Mouse (Mus musculus): ENCODE data around the gene Wnt8b.
A peak's percentile ranks its signal among the peaks of the same experiment; 100 is the strongest.

Gene Wnt8b

DNA sequence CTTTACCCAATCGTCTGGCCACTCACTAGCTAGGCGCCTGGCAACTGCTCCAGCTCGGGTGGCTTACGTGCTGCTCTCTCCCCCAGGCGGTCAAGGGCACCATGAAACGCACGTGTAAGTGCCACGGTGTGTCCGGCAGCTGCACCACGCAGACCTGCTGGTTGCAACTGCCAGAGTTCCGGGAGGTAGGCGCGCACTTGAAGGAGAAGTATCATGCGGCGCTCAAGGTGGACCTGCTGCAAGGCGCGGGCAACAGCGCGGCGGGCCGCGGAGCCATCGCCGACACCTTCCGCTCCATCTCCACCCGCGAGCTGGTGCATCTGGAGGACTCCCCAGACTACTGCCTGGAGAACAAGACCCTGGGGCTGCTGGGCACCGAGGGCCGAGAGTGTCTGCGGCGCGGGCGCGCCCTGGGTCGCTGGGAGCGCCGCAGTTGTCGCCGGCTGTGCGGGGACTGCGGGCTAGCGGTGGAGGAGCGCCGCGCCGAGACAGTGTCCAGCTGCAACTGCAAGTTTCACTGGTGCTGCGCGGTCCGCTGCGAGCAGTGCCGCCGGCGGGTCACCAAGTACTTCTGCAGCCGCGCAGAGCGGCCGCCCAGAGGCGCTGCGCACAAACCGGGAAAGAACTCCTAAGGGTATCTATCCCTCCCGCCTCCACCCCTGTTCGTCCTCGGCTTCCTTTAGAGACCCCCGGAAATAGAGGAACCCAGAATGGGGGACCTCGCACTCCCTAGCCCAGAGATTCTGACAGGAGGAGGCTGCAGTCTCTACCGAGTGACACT is 18.4 kb downstream of the Wnt8b start:
- peak; percentile 76 for ATAC-seq (ENCODE audit: low TSS enrichment)

DNA sequence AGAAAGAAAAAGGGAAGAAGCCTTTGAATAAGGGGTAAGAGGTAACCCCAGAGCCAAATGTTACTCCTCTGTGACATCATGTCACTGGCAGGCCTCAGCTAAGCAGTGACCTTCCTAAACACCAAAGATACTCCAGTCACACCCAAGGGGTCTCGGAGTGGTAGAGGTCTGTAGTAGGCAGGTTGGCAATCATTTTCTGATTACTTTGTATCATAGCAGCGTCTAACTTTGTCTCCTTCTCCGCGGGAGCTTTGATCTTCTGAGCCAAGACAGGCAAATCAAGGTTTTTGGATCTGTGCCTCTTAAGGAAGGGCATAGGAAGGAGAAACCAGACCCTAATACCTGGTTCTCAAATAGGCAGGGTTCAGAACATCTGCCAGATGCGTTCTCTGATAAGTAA is 19.3 kb downstream of the Wnt8b start:
- ATAC-seq (ENCODE audit: low TSS enrichment), result no peak

DNA sequence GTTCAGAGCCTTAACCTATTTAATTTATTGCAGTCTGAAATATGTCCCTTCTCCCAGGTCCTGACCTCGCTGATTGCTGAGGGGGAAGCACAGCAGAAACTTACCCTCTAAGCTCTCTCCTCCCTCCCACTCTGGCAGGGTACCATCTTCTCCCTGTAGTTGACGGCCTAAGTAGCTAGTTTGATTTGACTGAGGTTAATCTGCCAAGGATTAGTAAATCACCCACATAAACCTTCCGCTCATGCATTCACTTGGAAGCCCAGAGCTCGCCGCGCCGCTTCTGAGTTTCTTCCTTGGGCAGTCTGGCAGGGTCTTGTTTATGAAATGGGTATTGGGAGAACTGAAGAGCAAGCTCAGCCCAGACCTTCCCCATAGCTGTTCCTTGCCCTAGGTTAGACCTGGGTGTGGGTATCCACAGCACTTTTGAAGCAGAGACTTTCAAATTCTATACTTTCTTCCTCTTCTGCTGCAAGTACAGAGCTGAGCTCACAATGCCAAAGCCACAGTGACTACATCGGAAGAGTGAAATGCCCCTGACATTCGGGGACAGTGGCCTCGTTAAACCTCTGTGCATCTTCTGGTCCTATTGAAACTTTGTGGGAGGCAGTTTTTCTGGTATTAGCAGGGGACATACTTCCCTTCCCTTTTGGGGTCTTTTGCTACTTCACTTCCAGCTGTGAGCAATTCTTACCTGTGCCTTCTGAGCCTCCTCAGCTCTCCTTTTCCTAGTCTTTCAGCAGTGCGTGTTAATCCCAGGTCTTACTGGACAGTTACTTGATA is 20.0 kb downstream of the Wnt8b start:
- no peak for ATAC-seq (ENCODE audit: low TSS enrichment)

DNA sequence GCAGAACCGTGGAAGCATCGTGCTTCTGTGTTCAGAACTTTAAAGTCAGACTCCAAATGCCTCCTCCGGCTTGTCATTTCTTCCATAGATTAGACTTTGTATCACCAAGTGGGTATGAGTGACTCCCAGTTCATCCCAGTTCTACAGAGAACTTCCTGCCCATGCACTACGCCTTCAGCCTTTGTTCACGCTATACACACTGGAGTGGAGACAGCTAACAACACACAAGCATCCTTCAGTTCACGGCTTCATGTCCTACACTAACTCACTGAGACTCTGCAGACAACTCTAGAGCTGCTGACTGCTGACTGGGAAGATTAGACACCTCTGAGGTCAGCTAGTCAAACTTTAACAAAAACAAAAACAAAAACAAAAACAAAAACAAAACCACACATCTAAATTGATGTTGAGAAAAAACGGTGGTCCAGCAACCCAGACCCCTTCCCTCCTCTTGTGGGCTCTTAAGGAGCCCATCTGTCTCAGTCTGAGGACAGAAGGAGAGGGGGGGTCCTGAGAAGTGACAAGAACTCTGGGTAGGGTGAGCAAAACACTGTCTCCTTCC is 20.7 kb downstream of the Wnt8b start:
- no peak for ATAC-seq (ENCODE audit: low TSS enrichment)

DNA sequence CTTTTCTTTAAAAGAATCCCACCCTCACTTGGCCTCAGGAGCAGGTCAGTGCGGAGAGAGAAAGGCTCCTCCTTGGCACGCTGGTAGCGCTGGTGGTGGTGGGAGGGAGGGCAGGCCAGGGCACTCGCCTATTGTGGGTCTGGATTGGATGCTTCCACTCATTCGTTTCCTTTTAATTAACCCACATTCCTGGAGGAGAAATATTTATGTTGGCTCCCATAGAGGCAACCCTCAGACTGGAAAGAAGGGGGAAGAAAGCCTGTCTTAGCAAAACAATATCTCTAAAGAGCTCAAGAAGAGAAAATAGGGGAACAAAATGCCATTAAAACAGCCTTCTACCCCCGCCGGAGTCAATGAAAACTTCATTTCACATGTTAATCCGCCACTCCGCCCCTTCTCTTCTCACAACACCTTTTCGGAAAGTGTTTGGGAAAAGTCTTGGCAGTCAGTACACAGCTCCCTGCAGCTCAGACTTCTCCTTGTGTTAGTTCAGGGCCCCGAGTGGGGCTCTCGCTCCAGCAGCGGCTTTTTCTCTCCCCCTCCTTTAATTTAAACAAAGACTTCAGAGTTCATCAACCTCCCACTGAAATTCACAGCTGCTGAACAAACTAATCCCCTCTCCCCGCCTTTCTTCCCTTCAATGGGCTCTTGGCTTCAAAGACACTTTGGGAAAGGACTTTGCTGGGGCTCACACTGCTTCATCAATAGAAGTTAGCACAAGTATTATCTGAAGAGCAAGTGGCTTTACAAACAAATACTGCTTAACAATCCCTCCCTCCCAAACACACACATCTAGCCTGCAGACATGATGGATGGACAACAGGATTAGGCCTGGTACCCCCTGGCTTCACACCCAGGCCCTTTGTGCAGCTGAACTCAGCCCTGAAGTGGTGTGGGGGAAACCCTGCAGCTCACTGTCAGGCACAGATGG is 21.5 kb downstream of the Wnt8b start:
- ATAC-seq (ENCODE audit: low TSS enrichment), result no peak

DNA sequence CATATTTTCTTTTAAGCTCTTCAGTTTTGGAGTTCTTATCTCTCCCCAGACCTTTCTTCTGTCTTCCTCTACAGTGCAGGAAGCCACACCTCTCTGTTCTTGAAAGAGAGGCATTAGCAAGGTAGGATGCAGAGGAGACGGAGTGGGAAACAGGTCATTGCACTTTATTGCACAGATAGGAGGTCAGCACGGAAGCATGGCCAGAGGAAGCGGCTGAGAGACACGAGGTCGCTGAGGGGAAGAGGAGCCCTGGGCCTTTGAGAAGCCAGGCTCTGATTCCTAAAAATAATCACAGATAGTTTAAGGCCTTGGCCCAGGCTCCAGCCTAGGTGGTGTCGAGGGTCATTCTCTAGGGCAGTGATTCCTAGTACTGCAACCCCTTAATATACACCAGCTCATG is 22.5 kb downstream of the Wnt8b start:
- no peak for ATAC-seq (ENCODE audit: low TSS enrichment)

DNA sequence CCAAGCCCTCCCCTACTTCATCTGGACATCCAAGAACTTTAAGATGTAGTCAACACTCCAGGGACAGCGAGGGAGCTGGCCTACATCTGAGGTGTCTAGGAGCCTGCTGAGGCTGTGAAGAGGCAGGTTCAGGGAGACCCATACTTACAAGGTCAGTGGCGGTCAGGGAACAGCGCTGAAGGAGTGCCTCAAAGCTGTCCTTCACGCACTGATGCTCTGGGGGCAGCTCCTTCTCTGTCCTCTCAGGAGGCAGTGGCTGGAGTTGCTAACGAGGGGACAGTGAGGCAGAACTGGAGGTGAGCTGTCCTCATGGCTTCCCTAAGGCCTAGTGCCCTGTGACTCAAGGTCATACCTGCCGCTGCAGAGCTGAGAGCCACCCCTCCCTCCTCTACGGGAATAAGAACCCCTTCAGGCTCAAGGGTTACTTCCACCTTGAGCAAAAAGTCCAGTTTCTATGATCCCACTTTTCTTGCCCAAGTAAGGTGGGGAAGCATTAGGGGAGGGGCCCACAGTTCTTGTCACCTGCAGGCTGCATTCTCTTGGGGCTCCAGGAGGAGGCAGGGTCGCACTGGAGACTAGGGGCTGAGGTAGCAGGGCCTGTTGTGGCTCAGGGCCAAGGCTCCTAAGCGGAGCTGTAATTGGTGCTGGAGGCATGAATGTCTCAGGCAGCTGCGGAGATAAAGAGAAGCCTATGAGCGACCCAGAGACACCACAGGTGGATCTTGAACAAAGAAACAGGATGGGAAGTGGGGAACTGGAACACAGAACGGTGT is 24.9 kb downstream of the Wnt8b start:
- no peak for ATAC-seq (ENCODE audit: low TSS enrichment)

DNA sequence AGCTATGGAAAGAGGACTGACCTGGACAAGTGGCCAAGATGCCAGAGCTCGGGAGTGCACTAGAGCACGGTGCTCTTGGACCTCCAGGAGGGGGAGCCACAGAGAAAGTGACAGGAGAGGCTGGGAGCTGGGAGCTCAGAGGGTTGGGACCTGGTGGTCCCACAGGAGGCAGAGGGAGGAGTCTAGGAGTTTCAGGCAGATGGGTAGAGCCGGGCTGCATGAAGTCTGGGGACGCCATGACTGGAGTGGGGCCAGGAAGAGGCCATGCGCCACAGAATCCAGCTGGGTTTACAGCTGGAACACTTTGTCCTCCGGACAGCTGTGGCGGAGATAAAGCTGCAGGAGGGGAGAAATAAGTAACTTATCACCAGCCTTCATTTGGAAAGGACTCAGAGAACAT is 25.9 kb downstream of the Wnt8b start:
- no peak for ATAC-seq (ENCODE audit: low TSS enrichment)

DNA sequence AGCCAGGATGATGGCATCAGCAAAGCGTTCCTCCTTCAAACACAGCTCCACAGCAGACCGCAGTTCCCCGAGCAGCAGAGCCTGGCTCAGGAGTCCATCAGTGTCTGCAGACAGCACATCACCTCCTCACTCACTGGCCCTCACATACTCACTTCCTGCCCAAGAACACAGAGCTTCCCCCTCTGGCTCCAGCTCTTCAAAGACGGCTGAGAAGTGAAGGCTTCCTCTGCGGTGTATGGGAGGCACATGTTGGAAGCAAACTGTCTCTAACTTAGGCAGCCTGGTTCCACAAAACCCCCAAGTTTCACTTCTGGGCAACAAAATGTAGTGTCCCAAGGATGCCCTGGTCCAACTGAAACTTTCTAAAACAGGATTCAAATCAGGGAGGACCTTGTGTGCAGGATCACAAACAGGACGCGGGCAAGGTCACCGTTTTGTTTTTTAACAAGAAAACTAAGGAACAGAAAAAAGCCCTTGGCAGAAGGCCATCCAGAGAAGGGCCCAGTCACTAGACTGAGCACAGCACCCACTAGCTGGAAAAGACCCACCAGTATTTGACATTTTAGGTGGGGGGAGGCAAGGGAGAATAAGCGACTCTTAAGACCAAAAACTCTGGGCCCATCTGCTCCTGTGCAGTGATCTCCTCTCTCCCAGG is 32.4 kb downstream of the Wnt8b start:
- ATAC-seq (ENCODE audit: low TSS enrichment), result no peak

DNA sequence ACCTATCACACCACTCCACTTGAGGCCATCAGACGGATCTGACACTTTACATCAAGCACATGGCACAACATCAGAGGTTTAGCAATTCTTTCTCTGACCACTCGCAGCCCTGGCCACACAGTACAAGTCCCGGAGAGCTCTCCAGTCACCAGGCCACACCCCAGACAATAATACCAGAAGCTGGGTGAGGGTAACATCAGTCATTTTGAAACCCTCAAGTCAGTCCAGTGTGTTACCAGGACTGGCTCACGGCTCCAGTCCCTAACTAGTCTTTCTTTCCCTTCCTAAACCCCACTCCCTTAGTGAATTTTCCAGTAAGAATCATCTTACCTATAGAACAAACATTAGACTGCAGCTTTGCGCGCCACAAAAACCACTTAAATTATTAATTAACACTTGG is 36.7 kb downstream of the Wnt8b start:
- ATAC-seq (ENCODE audit: low TSS enrichment), result no peak

DNA sequence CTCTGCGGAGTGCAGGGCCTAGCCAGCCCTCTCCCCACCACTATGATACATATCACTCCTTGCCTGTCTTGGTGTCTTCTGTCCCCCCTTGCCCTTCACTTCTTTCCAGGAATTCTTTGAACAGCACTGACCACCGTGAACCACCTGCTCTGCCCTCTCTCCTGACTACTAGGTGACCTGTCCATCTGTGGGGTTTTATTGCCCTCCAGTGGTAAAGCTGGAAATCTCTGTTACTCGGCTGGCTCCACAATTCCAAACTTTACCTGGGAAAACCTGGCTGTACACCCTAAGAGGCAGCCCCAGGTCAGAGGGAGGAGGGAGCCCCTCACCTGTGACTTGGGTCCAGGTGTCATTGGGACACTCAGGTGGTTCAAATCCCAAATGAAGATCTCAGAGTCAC is 42.1 kb downstream of the Wnt8b start:
- ATAC-seq (ENCODE audit: low TSS enrichment), result no peak

DNA sequence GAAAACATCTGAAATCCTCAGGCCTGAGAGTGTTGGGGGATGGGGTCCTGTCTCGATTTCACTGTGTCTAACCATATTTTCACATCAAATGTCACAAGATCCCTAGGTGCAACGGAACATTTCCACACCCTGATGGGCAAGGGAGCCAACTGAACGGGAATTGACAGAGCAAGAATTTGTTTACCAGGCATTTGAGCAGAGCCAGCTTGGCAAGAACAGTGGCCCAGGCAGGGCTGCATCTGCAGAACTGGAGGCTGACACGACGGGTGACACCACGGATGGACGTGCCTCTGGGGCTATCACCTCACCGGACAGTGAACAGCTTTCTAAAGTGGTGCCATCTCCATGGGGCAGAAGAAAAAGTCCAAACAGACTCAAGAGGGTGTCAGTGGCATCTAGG is 44.1 kb downstream of the Wnt8b start:
- no peak for ATAC-seq (ENCODE audit: low TSS enrichment)

DNA sequence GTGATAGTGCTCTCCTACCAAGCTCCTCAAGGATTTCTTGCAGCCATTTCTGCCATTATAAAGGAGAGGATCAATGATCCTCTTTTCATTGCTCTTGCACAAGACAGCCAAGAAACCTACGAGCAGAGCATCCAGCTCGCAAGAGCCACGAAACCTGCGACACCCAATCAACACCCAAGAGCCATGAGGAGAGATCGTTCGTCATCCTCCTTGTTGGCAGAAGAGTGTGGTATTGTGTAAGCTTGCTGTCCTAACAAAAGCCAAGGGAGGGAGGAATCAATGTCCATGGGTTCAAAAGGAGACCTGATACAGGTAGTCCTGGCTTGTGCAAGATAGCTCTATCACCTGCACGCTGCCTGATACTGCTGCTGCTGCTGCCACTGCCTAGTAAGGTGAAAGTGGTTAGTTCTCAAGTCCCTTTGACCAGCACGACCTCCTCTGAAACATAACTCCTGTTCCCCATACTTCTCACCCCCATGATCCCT is 49.5 kb downstream of the Wnt8b start:
- ATAC-seq (ENCODE audit: low TSS enrichment), result no peak

DNA sequence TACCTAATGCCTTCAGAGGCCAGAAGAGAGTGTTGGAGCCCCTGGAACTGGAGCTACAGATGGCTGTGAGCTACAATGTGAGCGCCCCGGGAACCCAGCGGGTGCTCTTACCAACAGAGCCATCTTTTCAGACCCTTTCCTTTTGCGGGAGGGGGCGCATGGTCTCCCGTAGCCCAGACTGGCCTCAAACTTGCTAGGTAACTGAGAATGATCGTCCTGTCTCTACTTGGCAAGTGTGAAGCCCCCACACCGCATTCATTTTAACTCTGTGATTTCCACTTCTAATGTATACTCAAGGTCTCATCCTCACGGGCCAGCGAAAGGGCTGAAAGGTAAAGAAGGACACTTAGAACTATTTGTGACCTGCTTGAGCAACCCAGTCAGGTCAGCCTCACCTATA is 51.1 kb downstream of the Wnt8b start:
- no peak for ATAC-seq (ENCODE audit: low TSS enrichment)

DNA sequence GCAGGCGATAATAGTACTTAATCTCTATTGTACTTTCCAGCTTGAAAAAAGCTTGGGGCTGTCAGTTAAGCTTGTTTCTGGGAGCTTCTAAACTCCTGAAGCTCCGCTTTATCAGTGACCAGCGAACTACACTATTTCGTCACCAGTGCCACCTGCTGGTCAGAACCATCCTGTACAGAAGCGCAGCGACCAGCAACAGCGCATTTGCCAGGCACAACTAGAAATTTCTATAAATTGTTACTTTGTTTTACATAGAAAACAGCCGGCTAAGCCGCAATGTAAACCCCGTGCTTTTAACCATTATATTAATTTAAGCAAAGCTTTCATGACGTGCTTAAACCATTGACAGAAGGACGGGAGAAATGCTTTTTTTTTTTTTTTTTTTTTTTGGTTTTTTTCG is 51.5 kb downstream of the Wnt8b start:
- peak; percentile 81 for ATAC-seq (ENCODE audit: low TSS enrichment)

DNA sequence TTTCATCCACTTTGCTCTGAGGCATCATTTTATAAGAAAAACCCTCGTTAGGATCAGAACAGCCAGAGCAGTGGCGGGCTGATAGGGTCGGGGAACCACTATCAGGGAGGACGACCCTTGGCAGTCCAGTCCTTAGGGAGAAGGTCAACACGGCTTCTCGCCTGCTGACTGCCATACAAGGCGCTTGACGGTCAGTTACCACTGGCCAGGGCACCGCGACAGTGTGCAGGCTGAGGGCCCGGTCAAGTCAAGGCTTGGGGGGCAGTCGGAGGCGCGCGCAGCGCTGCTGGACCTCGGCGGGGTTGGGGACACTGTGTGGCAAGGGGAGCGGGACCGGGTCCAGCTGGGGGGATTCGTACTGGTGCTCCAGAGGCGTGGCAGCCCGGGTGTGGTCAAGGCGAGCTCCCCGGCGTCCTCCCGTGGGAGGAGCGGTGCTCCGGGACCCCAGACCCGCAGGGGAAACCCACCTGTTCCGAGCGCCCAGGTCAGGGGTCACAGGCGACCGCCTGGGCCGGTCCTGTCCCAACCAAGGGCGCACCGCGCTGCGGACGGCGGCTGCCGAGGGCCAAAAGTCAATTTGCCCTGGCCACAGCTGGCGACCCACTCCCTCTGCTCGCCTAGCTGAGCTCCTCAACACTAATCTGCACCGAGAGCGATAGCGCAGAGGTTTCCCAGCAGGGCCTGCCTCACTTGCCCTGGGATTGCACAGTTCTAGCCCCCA is 52.2 kb downstream of the Wnt8b start, which contains the start of gene Sec31b:
Sec31b (minus strand) TSS at position 544 of the 721 bp plus-strand sequence.
- no peak for ATAC-seq (ENCODE audit: low TSS enrichment)

DNA sequence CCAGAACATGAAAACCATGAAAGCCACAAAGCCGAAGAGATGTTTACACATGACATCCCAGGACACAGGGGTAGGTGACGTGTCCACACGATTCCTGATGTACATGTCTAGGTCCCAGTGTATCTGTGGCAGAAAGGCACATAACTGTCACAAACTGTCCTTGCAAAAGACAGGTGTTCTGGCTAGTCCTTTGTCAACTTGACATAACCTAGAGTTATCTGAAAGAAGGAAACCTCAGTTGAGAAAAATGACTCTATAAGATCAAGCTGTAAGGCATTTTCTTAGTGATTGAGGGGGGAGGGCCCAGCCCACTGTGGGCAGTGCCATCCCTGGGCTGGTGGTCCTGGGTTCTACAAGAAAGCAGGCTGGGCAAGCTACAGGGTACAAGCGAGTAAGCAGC is 59.5 kb downstream of the Wnt8b start, which contains the start of gene Gm20538:
Gm20538 (minus strand) TSS at position 101 of the 400 bp plus-strand sequence.
- ATAC-seq (ENCODE audit: low TSS enrichment), result no peak

DNA sequence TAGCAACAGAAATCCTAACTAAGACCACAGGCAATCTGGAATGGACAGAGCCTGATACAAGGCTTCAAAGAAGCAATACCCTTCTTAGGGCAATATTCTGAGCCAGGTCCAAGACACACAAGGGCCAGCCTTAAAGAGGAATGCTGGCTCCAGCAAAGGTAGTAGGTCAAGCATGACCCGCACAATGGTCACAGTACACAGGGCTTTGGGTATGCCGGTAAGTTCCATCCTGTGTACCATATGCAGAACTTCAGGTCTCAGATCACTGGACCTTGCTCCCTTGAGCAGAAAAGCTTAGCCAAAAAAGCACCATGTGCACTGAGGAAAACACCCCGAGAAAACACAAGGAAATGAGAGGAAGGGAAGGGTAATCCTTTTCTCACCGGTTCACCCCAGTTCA is 60.0 kb downstream of the Wnt8b start:
- no peak for ATAC-seq (ENCODE audit: low TSS enrichment)

DNA sequence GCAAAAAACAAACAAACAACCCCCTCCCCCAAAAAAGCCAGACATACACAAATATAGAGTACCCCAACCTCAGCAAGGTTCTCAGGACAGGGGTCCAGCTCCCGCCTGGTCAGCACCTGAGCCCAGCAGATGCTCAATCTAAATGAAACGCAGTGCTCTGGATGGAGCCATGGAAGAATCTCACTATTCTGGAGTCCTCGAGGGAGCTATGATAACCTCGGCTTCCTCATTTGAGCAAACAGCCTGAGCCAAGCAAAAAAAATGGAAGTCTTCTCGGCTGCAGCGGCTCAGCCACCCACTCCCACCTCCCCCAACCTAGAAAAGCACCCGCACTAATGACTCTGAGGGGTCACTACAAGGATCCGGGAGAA is 61.2 kb downstream of the Wnt8b start:
- ATAC-seq (ENCODE audit: low TSS enrichment), result peak; percentile 32; the same call in 1 of the 2 replicates

Measured in frontal cortex, adult (tissue).